Mouse (Mus musculus) monocyte, adult 2 months (primary cell): Measurements from ENCODE around the gene Otud6a.
"Not testable (repeated sequence)": the region's sequence is repeated elsewhere in the genome, so short reads cannot be mapped to it uniquely, and the experiment has no call there.

Experiments used
- DNase-seq, 2 experiments: peaks; one replicate each; pipeline ENCODE4 v3.0.0; 2022; ENCODE audit warnings: low spot score in 2 of 2, low read depth in 1 of 2

Gene Otud6a

GRCm38 (mm10) chrX:100428693-100429092 lies at the start of gene Otud6a:
TSS of gene Otud6a (plus strand) at chrX:100429013.
- DNase-seq: no peak

GRCm38 (mm10) chrX:100389887-100390286 lies 38.9 kb upstream of the Otud6a start:
- DNase-seq: no peak

- DNase-seq: no peak
Measured at GRCm38 (mm10) chrX:100392304-100392703, 36.5 kb upstream of the Otud6a start.

- DNase-seq: no peak
Measured at GRCm38 (mm10) chrX:100394223-100394861, 34.5 kb upstream of the Otud6a start.

- no peak for DNase-seq
Measured at GRCm38 (mm10) chrX:100395026-100395425, 33.8 kb upstream of the Otud6a start.

GRCm38 (mm10) chrX:100400900-100401299 lies 27.9 kb upstream of the Otud6a start:
- DNase-seq: no peak

GRCm38 (mm10) chrX:100401657-100402056 lies 27.2 kb upstream of the Otud6a start:
- DNase-seq: no peak

GRCm38 (mm10) chrX:100409245-100409644 lies 19.6 kb upstream of the Otud6a start:
- no peak for DNase-seq

GRCm38 (mm10) chrX:100432311-100432710 lies 3.5 kb downstream of the Otud6a start:
- no peak for DNase-seq

GRCm38 (mm10) chrX:100442617-100443016 lies 13.8 kb downstream of the Otud6a start, which contains the start of gene Awat2:
TSS of gene Awat2 (minus strand) at chrX:100442717.
- not testable (repeated sequence) for DNase-seq

GRCm38 (mm10) chrX:100443532-100443931 lies 14.7 kb downstream of the Otud6a start:
- DNase-seq: no peak

GRCm38 (mm10) chrX:100468047-100468446 lies 39.2 kb downstream of the Otud6a start:
- no peak for DNase-seq

- no peak for DNase-seq
Measured at GRCm38 (mm10) chrX:100470126-100470525, 41.3 kb downstream of the Otud6a start.

- no peak for DNase-seq
Measured at GRCm38 (mm10) chrX:100471491-100471890, 42.7 kb downstream of the Otud6a start.

- no peak for DNase-seq
Measured at GRCm38 (mm10) chrX:100475569-100476223, 46.9 kb downstream of the Otud6a start.
